Mouse (Mus musculus) cerebellum, adult 18-20 months (tissue): ENCODE results near the gene Ugt1a6a.
"Not testable (repeated sequence)": the region's sequence is repeated elsewhere in the genome, so short reads cannot be mapped to it uniquely, and the experiment has no call there.

ENCODE experiments used
- DNase-seq, 2 experiments: peaks; one replicate each; pipeline ENCODE4 v3.0.0; 2021

Gene Ugt1a6a

DNA sequence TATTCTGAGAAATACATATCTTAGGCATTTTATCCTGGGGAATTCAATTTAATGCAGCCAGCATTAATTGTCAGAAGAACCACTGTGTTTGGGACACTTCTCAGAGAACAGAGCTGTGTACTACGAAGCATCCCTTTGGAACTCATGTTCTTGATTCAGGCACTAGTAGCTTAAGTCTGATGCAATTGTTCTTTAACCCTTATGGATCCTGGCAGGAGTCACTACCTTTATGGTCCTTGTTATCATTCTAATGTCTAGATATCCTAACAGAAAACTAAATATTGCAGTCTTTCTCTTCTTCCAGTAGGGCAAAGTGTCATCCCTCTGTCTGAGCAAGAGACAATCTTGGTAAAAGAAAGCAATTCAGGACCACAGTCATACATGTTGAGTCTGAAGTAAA lies 78.5 kb downstream of the Ugt1a6a start:
- no peak for DNase-seq

DNA sequence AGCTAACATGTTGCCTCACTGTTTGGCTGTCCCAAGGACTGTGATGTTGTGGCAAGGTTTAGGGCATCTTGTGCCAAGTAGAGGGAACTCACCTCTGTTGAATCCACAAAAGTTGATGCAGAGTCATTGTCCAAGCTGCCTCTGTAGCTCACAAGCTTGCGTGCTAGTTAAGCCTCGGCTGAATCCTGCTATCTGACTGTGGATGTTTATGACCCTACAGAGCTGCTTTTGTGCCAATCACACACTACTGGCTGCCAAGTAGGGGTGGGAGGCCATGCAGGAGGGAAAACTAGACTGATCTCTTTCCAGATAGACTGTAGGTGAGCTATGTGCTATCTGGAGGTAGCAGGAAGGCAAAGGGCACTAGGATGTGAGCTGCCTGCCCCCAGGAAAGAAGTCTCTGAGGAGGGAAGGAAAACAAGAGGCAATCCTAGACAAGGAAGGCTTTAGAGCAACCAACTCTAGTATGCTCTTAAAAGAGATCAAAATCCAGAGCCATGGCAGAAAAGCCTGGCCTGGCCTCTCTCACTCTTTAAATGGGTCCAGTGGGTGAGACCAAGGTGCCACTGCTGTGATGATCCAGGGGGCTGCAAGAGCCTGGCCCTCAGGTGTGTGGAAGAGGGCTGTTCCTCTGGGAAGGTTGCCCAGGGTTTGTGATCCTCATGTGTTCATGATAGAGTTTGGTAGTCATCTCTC lies 79.3 kb downstream of the Ugt1a6a start:
- no peak for DNase-seq

DNA sequence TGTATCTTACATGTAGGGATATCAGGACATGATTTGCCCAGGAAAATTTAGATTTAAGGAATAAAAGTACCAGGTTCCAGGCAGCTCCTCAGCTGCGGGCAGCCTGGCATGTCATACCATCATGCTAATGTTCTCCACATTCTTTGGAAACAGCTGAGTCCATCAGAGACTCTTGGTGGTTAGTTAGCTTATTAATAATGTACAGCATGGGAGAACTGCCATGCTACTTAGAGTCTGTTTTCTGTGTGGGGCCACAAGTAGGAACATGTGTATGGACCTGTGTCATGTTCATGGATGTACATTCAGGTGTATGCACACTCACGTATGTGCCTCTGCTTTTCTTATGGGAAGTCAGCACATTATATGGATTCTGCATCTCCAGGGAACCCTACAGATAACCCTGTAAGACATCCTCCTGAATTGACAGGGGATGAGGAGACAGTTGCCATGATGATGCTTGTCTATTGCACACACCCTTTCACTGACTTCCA lies 79.9 kb downstream of the Ugt1a6a start:
- no peak for DNase-seq

- DNase-seq = no peak
These were observed 81.1 kb downstream of the Ugt1a6a start for GRCm38 (mm10) chr1:88215466-88216380.

DNA sequence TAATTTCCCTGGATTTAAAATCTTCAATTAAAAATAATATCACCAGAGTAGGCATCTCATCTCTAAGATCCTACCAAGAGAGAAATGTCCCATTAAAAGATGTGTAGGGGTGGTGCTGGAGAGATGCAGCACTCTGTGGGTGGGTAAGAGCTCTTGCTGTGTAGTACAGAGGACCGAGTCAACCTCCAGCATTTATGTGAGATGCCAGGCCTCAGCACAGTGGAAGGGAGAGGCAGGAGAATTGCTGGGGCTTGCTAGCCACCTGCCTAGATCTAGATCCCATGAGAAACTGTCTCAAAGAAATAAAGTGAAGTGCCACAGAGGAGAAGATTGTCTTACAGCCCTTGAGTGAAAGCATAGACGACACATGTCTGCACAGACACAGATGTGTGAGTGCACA lies 81.9 kb downstream of the Ugt1a6a start:
- no peak for DNase-seq

DNA sequence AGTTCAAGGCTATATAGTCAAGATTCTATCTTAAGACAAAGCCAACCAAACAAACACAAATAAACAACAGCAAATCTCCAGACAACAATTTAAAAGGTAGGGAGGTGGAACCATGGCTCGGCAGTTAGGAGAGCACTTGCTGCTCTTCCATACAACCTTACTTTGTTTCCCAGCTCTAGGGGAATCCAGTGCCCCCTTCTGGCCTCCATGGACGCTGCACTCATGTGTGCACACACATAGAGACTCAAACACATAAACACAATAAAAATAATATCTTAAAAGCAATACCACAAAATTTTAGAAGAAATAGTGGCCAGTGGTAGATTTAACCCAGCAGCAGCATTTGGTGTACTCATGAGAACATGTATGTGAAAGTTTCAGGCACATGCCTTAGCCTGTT lies 82.5 kb downstream of the Ugt1a6a start:
- no peak for DNase-seq

DNA sequence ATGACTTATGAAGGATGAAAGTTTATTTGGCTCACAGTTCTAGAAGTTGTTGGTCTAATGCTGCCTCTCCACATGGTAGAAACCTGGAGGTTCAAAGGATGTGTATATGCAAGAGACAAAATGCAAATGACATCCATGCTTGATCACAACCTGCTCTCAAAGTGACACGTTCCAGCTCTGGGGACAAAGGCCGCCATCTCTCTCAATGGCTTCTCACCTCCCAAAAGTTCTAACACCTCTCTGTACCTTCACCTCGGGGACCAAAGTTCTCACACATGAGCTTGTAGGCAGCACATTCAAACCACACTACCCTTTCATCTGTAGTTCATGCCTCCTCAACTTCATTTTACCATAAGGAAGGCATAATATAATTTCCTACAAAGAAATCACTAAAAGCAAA lies 83.0 kb downstream of the Ugt1a6a start:
- DNase-seq = no peak

GRCm38 (mm10) chr1:88218051-88218450 lies 83.4 kb downstream of the Ugt1a6a start:
- no peak for DNase-seq

DNA sequence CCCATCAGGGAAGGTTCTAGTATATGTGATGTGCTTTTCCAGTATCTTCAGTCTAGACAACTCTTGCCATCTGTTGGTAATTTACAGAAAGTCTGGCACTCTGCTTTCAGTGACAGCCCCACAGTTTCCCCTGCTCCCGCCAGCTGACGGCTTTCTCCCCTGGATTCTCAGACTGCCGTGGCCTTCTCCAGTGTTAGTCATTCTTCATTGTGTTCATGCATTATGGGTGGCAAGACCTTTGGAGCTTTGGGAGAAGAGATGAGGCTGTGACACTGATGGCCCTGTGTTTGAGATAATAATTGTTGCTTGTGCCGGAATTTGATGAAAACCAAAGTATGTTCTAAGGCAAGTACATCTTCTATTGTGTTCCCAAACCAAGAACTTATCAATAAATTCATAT lies 84.0 kb downstream of the Ugt1a6a start:
- no peak for DNase-seq

DNA sequence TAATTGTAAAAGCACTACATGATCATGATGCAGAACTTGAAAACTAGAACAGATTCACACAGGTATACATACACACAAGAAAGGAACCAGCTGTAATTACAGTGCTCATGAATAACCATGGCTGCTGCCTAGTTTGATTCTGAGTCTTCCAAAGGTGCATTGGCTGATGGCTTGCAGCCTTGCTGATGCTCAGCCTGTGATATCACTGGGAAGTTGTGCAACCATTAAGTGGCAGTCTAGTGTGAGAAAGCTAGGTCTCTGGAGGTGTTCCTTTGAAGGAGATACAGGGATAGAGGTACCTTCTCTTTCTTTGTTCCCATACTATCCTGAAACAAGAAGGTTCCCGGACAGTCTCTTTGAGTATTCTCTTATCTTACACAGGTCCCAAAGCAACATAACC lies 84.4 kb downstream of the Ugt1a6a start:
- no peak for DNase-seq

- no peak for DNase-seq
These were observed 85.7 kb downstream of the Ugt1a6a start for GRCm38 (mm10) chr1:88220336-88220735.

DNA sequence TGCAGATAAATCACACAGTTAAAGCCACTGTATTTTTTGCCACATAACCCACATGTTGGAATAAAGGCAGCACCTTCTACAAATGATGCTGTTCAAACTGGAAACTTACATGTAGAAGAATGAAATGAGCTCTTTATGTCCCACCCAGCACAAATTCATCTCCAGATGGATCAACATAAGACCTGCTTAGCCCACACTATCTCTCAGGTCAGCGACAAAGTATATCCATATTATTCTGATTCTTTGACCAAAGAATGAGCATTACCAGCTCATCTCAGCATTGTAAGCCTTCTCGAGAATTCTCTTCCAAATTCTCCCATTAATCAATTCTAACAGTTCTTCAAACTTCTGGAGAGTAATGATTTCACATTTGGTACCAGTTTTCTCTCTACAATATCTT lies 87.6 kb downstream of the Ugt1a6a start:
- DNase-seq = no peak

DNA sequence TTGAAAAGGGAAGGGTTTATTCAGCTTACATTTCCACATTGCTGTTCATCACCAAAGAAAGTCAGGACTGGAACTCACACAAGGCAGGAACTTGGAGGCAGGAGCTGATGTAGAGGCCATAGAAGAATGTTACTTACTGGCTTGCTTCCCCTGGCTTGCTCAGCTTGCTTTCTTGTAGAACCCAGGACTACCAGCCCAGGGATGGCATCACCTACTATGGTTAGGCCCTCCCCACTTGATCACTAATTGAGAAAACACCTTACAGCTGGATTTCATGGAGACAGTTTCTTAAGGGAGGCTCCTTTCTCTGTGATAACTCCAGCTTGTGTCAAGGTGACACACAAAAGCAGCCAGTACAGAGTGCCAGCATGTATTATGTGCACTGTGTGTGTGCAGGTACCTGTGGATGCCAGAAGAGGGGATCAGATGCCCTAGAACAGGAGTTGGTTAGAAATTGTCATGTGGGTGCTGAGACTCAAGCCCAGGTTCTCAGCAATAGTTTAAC lies 88.5 kb downstream of the Ugt1a6a start:
- DNase-seq = not testable (repeated sequence)

GRCm38 (mm10) chr1:88223591-88223990 lies 89.0 kb downstream of the Ugt1a6a start:
- DNase-seq = peak in 1 of 2 experiments; percentile 3

- peak in 1 of 2 experiments; percentile 3 for DNase-seq
These were observed 89.6 kb downstream of the Ugt1a6a start for GRCm38 (mm10) chr1:88224029-88224776.

DNA sequence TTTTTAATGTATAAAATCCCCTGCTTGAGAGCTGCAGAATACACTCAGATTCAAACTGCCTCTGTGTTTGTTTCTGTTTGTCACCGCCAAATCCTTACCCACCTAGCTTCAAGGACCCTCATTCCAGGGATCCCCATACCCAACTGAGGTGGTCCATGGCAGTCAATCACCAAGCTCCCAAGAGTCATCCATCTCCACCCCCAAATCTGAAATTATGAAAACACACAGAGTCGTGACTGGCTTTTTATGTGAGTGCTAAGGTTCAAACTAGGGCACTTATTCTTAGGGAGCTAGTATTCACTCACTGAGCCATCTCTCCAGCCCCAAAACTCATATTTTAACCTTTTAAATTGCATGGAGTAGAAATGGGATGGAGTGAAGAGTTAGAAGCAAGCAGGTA lies 90.7 kb downstream of the Ugt1a6a start:
- DNase-seq = not testable (repeated sequence)

DNA sequence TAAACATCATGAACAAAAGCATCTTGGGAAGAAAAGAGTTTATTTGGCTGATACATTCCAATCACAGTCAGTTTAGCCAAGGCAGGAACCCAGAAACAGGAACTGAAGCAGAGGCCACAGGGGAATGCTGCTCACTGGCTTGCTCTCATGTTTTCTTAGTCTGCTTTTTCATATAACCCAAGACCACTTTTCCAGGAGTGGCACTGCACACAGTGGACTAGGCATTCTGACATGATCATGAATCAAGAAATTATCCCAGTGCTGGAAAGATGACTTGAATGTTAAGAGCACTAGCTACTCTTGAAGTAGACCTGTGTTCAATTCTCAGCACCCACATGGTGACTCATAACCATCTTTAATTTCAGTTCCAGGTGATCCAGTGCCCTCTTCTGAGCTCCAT lies 91.1 kb downstream of the Ugt1a6a start:
- no peak for DNase-seq

DNA sequence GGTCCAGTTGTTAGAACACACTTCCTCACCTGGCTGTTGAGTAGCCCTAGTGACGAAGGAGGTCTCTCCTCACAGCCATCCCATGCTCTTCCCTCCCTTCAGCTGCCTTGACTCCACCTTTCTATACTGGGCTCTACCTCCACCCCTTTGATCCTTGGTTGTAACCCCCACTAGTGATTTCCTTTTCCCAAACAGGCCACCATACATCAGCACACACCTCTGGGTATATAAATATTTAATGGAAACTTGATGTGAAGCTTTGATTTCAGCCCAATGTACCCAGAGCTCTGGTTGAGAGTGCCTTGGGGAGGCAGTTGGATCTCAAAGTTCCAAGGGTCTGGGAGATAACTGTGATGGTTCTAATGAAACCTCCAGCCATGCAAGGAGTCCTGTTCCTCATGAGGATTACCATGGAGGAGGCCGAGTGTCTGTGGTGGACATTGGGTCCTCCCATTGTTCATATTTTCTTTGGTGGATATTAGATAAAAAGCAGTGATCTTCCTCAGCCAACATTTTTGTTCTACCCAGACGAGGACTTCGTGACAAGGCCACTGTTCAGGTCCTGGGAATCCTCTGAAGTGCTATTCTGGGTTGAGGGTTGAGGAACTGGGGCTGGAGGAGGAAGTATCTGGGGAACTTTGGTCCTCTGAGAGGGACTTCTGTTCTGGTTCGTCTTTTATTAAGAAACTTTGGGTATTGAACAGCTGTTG lies 92.2 kb downstream of the Ugt1a6a start, which contains the start of gene Mroh2a:
TSS of gene Mroh2a (plus strand) at position 317 of the 710 bp plus-strand sequence.
- no peak for DNase-seq

DNA sequence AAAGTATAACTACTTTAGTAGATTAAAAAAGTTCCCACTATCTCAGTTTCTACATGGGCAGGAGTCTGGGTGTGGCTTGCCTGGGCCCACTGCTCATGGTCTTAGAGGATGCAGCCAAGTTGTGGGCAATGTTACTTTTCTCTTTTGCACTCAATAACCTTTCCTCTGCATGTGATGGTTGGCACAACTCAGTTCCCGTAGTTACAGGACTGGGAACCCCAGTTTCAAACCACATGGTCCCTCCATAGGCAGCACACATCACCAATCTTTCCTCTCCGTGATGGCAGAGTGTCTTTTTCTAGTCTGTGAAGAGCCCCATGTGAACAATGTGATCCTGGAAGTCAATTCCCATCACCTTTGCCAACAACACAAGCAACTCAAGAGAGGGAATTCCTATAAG lies 92.9 kb downstream of the Ugt1a6a start:
- DNase-seq = peak in 1 of 2 experiments; percentile 1

DNA sequence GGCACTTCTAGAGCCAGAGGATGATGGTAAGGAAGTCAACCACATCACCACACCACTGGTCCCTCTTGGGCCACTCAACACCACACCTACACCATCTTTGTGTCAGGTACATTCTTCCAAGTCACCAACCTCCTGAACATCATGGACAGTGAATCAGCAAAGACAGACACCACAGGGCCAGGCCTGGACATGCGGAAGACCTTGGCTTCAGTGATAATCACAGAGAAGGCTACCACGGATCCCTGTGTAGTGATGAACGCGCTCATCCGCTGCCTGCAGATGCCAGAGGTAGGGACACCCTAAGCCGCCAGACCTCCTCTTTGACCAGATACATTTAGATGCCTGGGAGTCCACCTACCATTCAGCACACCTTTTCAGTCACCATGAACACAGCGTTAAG lies 93.5 kb downstream of the Ugt1a6a start:
- no peak for DNase-seq

- DNase-seq = no peak
These were observed 95.0 kb downstream of the Ugt1a6a start for GRCm38 (mm10) chr1:88229566-88229965.

GRCm38 (mm10) chr1:88229986-88230385 lies 95.4 kb downstream of the Ugt1a6a start:
- DNase-seq = peak in 1 of 2 experiments; percentile 10
